Mouse (Mus musculus) fibroblast of lung, adult 2 months (primary cell): ENCODE results near the gene Vav2.

Source experiments
- DNase-seq: peaks from one replicate; pipeline ENCODE4 v3.0.0-alpha.2; 2011; ENCODE audit warnings: low read depth

Gene Vav2

DNA sequence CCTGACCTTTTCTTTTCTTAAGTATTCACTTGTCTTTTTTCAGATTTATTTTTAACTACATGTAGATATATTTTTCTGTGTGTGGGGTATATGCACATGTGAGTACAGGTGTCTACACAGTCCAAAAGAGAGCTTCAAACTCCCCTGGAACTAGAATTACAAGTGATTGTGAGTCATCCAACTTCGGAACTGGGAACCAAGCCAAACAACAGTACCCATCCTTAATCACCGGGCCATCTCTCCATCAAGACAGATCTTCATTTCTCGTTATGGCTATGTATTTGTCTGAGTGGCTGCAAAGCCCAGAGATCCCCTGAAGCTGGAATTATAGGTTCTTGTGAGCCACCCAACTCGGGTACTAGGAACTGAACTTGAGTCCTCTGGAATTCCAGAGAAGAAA lies 61.5 kb downstream of the Vav2 start:
- DNase-seq: no peak

DNA sequence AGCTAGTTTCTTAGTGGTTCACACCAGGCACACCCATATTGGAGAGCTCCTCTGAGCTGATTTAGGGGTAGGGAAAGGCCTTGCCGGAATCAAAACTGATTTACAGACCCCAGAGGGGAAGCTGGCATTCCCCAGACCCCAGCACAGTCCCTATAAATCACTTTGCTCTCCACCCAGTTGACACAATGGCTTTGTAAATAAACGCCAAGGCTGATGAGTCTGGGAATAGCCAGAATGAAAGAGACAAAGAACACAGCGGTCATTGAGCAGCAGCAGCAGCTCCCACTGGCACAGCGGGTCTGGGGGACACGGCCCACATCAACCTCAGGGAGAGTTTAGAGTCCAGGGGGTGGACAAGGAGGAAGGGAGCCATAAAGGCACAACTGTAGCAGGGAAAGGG lies 65.0 kb downstream of the Vav2 start:
- no peak for DNase-seq

DNA sequence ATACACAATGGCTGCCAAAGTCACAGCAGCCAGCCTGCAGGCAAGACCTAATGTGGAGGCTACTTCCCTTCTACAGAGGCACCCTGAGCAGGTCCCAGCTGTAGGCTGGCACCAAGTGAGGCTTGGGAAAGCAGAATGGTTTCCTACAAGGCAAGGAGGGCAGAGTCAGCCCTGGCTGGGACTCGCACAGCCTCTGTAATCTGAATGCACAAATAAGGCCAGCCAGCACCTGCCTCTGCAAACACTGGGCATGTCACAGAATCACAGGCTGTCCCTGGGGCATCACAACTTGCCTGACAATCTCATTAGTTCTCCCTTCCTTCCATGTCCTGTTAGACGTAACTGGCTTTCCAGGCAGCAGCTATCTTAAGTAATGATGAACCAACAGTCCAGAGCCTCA lies 68.4 kb downstream of the Vav2 start:
- DNase-seq: no peak

DNA sequence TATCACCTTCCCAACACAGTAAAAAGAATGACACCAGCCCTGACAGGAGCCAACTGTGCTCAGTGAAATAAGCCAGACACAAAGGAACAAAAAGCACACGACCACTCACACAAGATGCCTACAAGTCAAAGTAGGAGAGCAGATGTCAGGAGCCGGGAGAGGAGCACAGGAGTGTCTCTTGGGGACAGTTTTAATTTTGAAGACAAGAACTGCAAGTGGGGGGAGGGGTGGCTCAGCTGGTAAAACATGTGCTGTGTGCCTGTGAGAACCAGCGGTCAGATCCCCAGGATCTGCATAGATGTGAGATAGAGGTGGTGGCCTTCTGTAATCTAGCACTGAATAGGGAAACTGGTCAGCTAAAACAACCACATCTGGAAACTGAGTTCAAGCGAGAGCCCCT lies 71.1 kb downstream of the Vav2 start:
- no peak for DNase-seq

DNA sequence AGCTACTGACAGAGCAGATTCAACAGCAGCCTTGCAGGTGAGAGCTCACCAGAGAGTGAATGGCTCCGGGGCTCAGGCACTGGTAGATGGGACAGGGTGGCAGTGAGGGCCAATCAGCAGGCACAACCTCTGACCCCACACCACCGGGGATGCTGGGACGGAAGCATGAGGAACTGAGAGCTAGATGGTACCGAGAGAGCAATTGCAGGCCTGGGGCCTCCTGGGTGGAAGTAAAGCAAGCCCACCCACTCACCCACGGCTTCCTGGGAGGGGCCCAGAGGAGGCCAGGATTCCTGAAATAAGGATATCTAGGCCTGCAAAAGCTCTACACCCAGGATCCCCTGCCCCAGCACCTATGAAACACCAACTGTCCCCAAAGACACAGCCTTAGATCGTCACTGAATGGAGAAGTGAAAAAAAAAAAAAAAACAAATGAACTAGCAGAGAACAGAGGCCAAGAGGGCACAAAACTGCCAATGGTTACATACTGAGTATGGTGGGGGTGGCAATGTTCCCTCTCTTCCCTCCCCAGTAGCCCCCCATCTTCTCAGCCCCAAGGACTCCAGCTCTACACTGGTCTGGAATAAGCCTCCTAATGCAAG lies 72.1 kb downstream of the Vav2 start:
- DNase-seq: no peak

DNA sequence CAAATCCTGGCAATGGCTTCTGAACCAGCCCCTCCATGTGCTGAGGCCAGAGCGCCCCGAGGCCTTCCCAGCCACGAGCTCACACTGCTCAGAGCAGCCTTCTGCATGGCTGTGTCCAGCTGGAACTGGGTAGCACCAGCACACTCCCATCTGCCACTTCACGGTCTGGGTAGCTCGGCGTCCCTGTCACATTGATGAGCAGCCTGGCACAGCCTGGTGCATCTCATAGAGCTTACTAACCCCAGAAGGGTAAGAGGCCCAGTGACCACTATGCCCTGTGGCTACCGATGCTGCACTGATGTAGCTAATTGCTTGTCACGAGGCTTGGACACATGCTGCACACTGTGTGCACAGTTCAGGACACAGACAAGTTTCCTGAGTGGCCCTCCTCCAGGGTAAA lies 74.1 kb downstream of the Vav2 start:
- DNase-seq: no peak

DNA sequence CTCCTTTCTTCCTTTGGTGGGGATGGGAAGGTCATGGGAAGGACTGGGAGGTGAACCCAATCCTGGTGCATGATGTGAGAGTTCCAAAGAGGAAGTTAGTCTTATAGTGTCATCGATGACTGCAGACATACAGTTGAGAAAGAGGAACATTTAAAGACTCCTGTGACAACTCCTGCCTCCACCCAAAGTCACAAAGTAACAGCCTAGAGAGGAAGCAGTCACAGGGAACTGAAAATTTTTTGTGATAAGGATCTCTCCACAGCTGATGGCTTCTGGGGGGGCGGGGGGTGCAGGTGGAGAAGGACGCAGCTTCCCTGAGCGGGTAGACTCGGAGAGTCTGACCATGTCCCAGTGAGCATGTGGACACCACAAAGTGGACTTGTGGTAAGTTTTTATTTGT lies 76.5 kb downstream of the Vav2 start:
- no peak for DNase-seq

DNA sequence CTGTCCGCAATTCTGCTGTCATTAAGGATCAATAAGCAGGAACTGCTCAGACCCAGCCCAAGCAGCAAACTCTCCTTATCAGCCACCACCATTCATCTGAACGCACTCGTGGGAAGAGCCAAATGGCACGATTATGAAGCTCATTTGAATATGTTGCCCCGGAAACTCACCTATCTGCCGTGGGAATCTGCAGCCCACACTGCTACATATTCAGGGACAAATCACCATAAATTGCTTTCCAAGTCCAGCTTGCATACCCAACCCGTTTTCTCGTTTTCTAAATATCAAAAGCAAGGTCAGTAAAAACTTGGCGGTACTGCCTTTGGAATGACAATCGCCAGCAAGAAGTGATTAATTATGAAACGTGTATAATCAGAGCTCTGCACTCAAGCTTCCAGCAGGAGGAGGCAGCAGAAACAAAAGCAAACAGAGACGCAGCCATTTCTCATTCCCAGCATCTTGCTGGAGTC lies 82.8 kb downstream of the Vav2 start:
- DNase-seq: no peak

DNA sequence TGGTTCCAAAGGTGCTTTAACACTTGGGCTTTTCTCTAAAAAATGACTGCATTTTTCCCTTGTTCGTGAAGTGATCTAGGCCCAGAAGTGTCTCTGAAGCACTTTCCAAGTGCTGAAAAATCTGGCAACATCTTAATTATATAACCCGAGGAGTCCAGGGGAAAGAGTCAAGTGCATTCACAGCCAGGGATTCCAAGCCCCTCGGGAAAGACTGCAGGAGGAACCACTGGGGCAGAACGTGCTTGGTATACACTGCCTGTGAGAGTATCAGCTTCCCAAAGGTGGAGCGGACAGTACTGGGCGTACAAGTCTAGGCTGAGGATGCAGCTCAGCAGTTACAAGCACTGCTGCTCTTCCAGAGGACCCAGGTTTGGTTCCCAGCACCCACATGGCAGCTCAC lies 86.2 kb downstream of the Vav2 start:
- no peak for DNase-seq

DNA sequence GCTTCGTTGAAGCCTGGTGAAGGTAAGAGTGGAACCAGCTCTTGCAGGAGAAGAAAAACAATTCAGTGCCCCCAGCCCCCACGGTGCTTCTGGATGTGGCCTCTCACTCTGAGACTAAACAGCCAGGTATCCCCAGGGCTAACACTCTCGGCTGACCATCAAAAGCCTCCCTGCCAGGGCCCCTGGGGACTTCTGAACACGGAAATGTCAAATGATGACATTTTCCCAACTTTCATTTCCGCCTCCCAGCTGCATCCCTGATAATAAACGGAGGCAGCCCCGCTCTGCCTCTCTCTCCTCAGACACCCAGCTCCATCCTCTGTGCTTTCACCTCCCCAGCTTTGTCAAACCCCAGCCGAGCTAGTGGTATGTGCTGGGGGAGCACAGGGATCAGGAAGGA lies 87.8 kb downstream of the Vav2 start:
- no peak for DNase-seq

DNA sequence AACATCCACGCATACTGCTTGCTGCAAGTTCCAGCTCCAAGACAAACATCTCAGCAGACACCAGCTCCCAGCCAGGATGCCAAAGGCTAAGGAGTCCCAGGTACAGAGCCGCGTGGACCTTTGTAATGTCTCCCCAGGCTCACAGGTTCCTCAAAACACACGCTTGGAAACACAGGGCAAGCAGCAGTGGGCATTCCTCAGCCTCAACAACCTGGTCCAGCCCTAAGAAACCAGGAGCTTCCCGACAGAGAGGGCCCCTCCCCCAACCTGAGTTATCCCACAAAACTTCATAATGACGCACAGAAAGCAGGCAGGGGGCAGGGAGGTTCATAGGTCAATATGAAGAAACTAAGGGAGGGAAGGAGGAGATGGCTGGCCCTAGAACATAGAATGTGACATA lies 89.6 kb downstream of the Vav2 start:
- DNase-seq: no peak

DNA sequence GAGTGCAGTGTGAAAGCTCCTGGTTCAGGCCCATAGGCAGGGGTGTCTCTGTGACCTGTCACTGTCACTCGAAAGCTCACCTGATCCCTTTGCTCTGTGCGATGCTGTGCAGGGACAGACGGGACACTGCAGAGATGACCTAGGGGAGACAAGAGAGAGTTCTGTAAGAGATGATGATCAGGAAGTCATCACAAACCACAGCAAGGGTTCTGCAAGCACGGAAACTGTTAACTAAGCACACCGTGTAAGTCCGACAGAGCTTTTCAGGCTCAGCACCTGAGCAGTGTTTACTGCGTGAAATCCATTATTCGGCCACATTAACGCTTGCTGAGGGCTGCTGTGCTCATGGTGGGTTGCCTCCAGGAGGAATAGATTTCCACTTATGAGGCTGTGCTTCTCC lies 90.2 kb downstream of the Vav2 start:
- no peak for DNase-seq

DNA sequence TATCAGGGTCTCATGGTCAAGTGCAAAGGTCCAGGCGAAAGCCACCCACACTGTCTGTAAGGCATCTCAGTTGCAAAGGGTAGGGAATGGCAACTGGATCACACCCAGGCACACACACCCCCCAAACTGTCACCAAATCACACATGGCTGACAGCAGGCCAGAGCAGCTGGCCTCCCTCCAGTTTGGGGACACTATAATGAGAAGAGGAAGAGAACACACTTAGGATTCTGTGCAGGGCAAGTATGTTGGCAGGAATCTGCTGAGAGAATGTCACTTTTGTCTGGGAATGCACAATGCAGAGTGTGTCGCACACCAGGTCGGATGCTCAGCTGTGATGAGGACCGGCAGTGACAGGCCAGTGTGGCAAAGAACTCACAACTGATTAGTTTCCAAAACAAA lies 92.0 kb downstream of the Vav2 start:
- DNase-seq: no peak

DNA sequence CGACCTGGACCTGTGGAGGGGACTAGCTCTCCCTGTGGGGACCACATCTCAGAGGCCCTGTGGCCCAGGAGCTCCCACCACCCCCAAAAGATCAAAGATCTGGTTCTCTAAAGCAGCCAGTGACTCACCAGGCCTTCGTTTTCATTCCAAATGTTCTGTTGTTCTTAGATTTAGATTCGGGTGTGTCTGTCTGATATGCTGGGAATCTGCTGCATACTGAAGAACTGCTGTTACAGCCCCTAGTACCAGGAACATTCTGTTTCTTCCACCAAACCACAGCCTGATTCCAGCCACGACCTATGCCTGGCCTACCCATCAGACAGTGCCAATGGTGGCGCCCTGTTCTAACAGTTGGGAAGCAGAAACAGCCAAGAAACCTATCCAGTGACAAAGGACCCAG lies 95.3 kb downstream of the Vav2 start:
- DNase-seq: no peak

DNA sequence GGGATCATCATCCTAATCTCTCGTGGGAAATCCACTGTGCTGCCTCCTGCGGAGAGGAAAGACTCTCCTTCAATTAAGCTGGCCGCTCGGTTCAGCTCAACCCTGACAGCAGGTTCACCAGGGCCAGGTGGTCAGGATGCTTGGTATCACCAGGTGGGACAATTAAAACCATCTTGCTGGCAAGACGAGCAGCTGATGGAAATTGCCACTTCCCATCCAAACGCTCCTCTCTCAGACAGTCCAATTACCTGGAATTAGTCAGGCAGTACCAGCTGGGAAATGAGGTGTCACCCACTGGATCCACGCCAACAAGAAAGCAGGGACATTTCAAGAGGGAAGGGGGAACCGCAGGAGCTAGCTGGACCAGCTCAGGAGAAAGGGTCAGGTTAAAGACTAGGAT lies 96.4 kb downstream of the Vav2 start:
- no peak for DNase-seq

DNA sequence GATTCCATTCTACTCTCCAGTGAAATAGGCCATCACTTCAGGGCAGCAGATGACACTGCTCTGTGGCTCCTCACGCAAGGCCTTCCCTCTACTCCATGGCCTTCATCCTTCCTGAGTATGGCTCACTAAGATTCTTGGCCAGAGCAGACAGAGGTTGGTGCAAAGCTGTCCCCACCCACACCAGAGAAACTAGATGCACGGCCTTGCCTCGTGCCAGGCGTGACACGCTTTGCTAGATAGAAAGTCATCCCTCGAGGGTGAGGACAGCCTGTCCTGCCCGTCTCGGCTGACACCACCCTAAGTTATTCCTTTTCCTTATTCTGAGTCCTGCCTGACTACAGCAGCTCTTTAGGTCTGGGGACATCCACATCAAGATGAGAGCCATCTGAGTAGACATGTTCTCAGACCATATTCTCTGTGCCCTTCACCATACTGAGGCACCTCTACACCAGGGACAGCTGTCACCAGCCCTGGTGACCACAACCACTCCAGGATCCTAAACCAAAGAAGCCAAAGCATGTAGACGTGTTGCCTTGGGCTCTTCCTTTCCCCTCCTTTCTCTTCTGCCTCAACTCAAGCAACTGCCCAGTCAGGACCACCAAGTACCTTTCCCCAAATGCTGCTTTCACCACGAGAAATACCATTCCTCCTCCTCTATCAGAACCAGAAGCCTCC lies 97.3 kb downstream of the Vav2 start:
- no peak for DNase-seq

DNA sequence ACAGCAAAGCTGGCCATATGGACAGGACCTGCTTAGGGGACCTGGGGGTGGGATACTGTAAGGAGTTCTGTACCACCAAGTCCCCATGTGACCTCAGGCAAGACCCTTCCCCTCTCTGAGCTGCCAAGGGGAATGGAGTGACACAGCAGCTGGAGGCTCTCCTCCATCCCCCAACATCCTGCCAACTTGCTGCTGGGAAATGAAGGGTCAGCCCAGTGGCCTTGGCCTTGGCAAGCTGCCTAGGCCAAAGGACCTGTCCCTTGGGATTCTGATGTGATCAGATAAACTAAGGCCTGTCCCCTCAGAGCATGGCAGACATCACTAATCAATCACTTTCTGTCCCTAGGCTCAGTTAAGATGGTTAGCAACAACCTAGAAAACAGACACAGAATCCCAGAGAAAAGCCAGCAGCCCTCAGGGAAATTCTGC lies 98.2 kb downstream of the Vav2 start:
- no peak for DNase-seq

DNA sequence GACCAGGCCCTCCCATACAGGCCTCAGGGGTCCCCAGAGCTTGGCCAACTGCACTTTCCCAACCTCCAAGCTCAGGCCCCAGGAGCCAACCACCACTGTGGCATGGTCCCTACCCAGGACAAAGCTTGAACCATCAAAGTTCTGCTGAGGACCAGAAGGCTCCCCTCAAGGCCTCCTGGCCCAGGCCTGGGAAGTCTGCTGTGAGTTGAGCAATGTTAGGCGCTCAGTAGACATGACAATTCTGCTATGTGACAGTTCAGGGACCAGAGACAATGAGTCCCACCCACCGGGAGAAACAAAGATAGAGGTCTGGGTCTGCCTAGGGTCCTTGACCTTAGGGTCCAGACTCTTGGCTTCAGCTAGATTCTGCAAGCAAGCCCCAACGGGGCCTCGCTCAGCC lies 98.9 kb downstream of the Vav2 start:
- no peak for DNase-seq

DNA sequence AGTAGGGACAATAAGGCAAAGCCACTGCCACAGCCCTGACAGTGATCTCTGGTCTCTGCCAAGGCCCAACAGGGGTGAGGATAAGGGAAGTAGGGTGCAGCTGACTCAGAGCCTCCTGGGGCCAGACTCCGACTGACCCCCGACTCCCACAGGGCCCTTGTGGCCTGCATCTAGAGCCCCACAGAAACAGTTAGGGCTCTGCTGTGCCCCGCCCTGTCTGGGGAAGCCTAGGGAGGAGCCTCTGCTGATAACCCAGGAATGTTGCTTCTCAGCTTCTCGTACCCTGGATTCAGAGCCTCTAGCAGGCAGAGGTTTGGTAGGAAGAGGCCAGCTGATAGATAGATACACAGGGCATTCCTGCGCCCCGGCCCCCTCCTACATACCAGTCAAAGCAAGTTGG lies 99.8 kb downstream of the Vav2 start:
- DNase-seq: no peak

DNA sequence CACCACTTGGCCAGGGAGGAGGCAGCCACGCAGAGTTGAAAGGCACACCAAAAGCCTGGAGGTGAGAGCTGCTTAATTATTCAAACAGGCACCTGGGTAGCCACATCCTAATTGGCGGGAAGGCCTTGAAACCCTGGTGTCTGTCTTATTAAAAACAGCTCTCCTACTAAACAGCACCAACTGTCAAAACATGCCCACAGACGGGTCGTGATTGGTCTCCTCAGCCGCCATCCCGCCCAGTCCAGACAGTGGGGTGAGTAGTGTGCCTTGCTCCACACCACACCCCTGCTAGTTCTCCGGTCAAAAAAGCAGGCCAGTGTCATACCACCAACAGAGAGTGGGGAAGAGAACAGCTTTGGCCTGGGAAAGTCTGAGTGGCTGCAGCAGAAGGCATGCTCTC lies 100.5 kb downstream of the Vav2 start:
- no peak for DNase-seq

DNA sequence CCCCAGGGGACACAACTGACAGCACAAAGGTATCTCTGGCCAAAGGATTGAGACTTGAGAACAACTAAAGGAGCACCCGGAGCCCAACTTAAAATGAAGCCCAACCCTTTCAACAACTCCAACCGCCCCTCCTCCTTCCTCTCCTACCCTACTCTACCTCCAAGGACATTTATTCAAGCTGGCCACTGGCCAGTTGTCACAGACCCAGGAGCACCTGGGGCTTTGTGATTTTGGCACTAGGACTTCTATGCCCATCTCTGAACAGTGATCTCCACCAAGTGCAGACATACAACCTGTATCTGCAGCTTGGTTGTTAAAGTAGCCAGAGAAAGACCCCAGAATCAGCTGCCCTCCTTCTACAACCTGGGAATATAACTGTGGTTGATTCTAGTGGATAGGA lies 102.1 kb downstream of the Vav2 start:
- DNase-seq: no peak

DNA sequence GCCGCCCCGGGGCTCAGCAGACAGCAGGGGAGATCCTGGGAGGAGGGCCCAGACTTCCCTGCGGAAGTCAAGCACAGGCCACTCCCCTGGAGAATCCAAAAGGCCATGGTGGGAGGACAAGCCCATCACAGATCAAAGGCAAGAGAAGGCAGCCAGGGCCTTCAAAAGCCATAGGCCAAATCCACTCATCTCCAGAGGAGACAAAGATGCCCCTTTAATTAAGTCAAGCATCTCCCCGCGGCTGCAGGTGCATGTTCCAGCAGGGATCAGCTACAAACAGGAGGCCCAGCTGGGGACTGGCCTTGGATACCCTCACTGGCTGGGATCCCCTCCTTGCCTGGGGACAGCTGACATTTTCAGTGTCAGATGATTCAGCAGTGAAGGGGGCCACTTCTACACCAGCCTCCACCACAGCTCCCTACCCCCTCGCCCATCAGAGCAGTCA lies 105.4 kb downstream of the Vav2 start:
- DNase-seq: no peak

DNA sequence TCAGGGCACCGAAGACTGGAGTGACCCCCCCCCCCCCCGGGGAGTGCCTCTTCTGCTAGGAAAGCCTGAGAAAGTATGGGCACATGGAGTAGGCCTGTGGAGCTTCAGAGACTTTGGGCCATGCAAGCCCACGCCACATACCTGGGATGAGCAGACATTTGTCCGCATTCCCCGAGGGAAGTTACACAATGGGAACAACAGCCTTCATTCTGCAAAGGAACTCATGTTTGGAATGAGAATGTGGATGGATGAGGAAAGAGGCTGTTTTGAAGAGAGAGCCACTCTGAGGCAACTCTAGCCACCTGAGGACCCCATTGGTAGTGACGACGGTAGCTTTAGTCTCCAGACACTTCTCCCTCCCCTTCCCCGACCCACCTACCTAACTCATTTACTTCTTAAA lies 106.0 kb downstream of the Vav2 start:
- DNase-seq: no peak

DNA sequence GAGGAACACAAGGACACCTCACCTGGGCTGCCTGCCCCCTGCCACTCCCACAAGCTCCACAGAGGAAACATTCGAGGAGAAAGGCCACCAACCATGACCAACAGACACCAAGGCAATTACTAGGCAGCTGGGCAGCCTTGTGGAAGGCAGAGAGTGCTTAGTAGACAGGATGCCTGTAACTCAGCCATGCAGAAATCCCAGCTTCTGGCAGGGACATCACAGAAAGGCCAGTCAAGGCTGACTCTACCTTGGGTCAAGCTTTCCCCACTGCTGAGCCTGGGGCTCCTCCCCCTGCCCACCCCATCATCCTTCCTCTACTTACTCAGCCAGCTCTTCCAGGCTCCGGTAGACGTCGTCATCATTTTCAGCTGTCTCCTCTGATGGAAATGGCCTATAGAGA lies 108.2 kb downstream of the Vav2 start:
- DNase-seq: no peak
